19 mouse cellular contexts compared by ENCODE assay signal in genomic region chr19:53021537-53021936, GRCm38 (mm10). TPM values are rescaled to one million over a fixed set of nuclear protein-coding genes. Genes with fewer than 3 reads are reported as not detected.
DNase-seq lines count a peak whose midpoint lies in the region; ATAC-seq and TF ChIP-seq lines count a peak whose summit lies in the region.
"Had no signal": no experiment of that assay in that cellular context is flagged by ENCODE, and none has a peak within 500 bp of the region (broad histone marks: within the 10 kb centered on the region; RNA-seq: fewer than 3 reads in every experiment).

No protein-coding gene starts in this region.

- DNase-seq in hindbrain, embryonic 14.5 days (ENCODE audit: low spot score): no peak
- peak; percentile 70 for DNase-seq in 3T3-L1 (ENCODE audit: low read depth, low spot score)
- DNase-seq in ES-E14 (ENCODE audit: low read depth, low spot score): no peak
- no peak for DNase-seq in urinary bladder, postnatal 10 days (ENCODE audit: low spot score)
- no peak for DNase-seq in kidney, postnatal 4 days
- DNase-seq: adrenal gland, adult 8-10 months; cerebellum, adult 9-10 months; heart, postnatal 36 days; lung, postnatal 14 days; midbrain, embryonic 14.5 days; spleen, adult 18-20 months; thymus, postnatal 14 days had no signal

- no peak overlapping the region for H3K27ac ChIP-seq in hindbrain, embryonic 14.5 days
- H3K27ac ChIP-seq in hindbrain, embryonic 12.5 days: no peak overlapping the region
- peak overlapping the region; percentile 59 for H3K27ac ChIP-seq in ES-E14 (ENCODE audit: insufficient read depth, low read depth, low read length, poor library complexity, severe bottlenecking)
- peak overlapping the region; percentile 87 for H3K27ac ChIP-seq in intestine, embryonic 16.5 days (ENCODE audit: low read length)
- H3K27ac ChIP-seq: forebrain, embryonic 12.5 days; neural tube, embryonic 12.5 days had no signal

- in situ Hi-C loops in ES-E14 (cut with MboI; ENCODE audit: low sequenced_read_pairs in 2 of 2, unreplicated experiment in 2 of 2): no loop called here

- H3K9me3 ChIP-seq in hindbrain, embryonic 14.5 days (ENCODE audit: control insufficient read depth, low read length): no peaks in the 10 kb centered on the region
- no peaks in the 10 kb centered on the region for H3K9me3 ChIP-seq in hindbrain, embryonic 12.5 days (replicated peaks)
- H3K9me3 ChIP-seq in ES-E14 (ENCODE audit: control insufficient read depth, insufficient read depth, low read depth, low read length): no peaks in the 10 kb centered on the region
- no peaks in the 10 kb centered on the region for H3K9me3 ChIP-seq in intestine, embryonic 16.5 days (ENCODE audit: control insufficient read depth, low read length)
- H3K9me3 ChIP-seq: forebrain, embryonic 12.5 days; neural tube, embryonic 12.5 days had no signal

- no peak overlapping the region for H3K4me3 ChIP-seq in hindbrain, embryonic 14.5 days (replicated peaks; ENCODE audit: low read length)
- no peak overlapping the region for H3K4me3 ChIP-seq in hindbrain, embryonic 12.5 days
- H3K4me3 ChIP-seq in ES-E14 (ENCODE audit: insufficient read depth in 1 of 2, low read depth in 1 of 2, low read length in 2 of 2, poor library complexity in 1 of 2, severe bottlenecking in 1 of 2): no peak overlapping the region
- H3K4me3 ChIP-seq in intestine, embryonic 16.5 days (ENCODE audit: low read length): no peak overlapping the region
- H3K4me3 ChIP-seq: forebrain, embryonic 12.5 days; heart, adult 2 months; neural tube, embryonic 12.5 days had no signal

- ATAC-seq in hindbrain, embryonic 14.5 days (ENCODE audit: low FRiP score): 0 out of 2 replicates have a peak, but pooled peaks have one; percentile 27
- ATAC-seq in hindbrain, embryonic 12.5 days (ENCODE audit: low FRiP score): no peak
- ATAC-seq in intestine, embryonic 16.5 days: peak; percentile 49
- ATAC-seq in megakaryocyte, adult 5-6 weeks (ENCODE audit: poor library complexity, severe bottlenecking): no peak
- ATAC-seq: Patski had no signal

- 81% methylated on average over 10 of the region's 10 CpGs for WGBS in hindbrain, embryonic 14.5 days
- WGBS in hindbrain, embryonic 12.5 days: 77% methylated on average over 10 of the region's 10 CpGs
- WGBS in intestine, embryonic 16.5 days: 65% methylated on average over 10 of the region's 10 CpGs

- H3K4me2 ChIP-seq in hindbrain, embryonic 14.5 days (replicated peaks): no peak overlapping the region
- no peak overlapping the region for H3K4me2 ChIP-seq in hindbrain, embryonic 12.5 days (replicated peaks)
- H3K4me2 ChIP-seq in intestine, embryonic 16.5 days (ENCODE audit: low read depth, low read length): no peak overlapping the region
- H3K4me2 ChIP-seq: forebrain, embryonic 12.5 days; neural tube, embryonic 12.5 days had no signal

- no peak overlapping the region for H3K9ac ChIP-seq in hindbrain, embryonic 14.5 days
- no peak overlapping the region for H3K9ac ChIP-seq in hindbrain, embryonic 12.5 days
- H3K9ac ChIP-seq in ES-E14 (ENCODE audit: insufficient read depth, low read depth, low read length, poor library complexity, severe bottlenecking): peak overlapping the region; percentile 46; the same call in 1 of the 2 replicates
- H3K9ac ChIP-seq in intestine, embryonic 16.5 days (ENCODE audit: low read depth, low read length): peak overlapping the region; percentile 15; the same call in 1 of the 2 replicates
- H3K9ac ChIP-seq: forebrain, embryonic 12.5 days; neural tube, embryonic 12.5 days had no signal

- no peaks in the 10 kb centered on the region for H3K4me1 ChIP-seq in hindbrain, embryonic 14.5 days (replicated peaks; ENCODE audit: control insufficient read depth, insufficient read depth, low read length)
- H3K4me1 ChIP-seq in hindbrain, embryonic 12.5 days: no peaks in the 10 kb centered on the region; the same call in 1 of the 2 replicates
- peaks cover 11 to 32% of the 10 kb centered on the region in 2 experiments; a peak in 3 of 4 replicates for H3K4me1 ChIP-seq in ES-E14 (ENCODE audit: control insufficient read depth in 2 of 2, insufficient read depth in 2 of 2, low read length in 2 of 2, poor library complexity in 1 of 2)
- H3K4me1 ChIP-seq in intestine, embryonic 16.5 days (ENCODE audit: control insufficient read depth, insufficient read depth, low read length): peaks cover 35% of the 10 kb centered on the region
- H3K4me1 ChIP-seq: neural tube, embryonic 12.5 days had no signal

- H3K36me3 ChIP-seq in hindbrain, embryonic 14.5 days (replicated peaks; ENCODE audit: control insufficient read depth, insufficient read depth): peaks cover 27% of the 10 kb centered on the region
- H3K36me3 ChIP-seq in hindbrain, embryonic 12.5 days: peaks cover 34% of the 10 kb centered on the region
- H3K36me3 ChIP-seq in ES-E14 (ENCODE audit: control insufficient read depth, insufficient read depth, low read length, poor library complexity, severe bottlenecking): peaks cover 14% of the 10 kb centered on the region; the same call in 1 of the 2 replicates
- peaks cover 9% of the 10 kb centered on the region; the same call in 1 of the 2 replicates for H3K36me3 ChIP-seq in intestine, embryonic 16.5 days (ENCODE audit: control insufficient read depth, insufficient read depth, low read length)

- no peaks in the 10 kb centered on the region for H3K27me3 ChIP-seq in hindbrain, embryonic 14.5 days (ENCODE audit: control insufficient read depth, insufficient read depth, low read length)
- no peaks in the 10 kb centered on the region for H3K27me3 ChIP-seq in hindbrain, embryonic 12.5 days
- no peaks in the 10 kb centered on the region for H3K27me3 ChIP-seq in intestine, embryonic 16.5 days (replicated peaks; ENCODE audit: control insufficient read depth, insufficient read depth, low read length)
- H3K27me3 ChIP-seq: forebrain, embryonic 12.5 days; neural tube, embryonic 12.5 days; Patski had no signal

TF ChIP-seq in ES-E14, 5 proteins besides CTCF, POLR2A, EP300 and RAD21:
- TF ChIP-seq MAFK (IDR thresholded peaks at IDR 0.05; ENCODE audit: insufficient read depth, low read depth, low read length) (no peak), ZC3H11A (IDR thresholded peaks at IDR 0.05; ENCODE audit: borderline replicate concordance, low read depth, low read length) (0 out of 2 replicates have a peak, but pooled peaks have one; percentile 5)

RNA-seq across cellular contexts. Expression of gene Xpnpep1, which starts 18.5 kb away (rescaled TPM):
- 135 and 141 TPM in 2 replicates for polyA plus RNA-seq in hindbrain, embryonic 14.5 days (2014; fragmentation: Nextera tagmentation; extraction: Ambion mirVana)
- 159 and 166 TPM in 2 replicates for polyA plus RNA-seq in hindbrain, embryonic 12.5 days (2016; fragmentation: Nextera tagmentation; extraction: Ambion mirVana)
- 190 and 210 TPM in 2 replicates for total RNA-seq in ES-E14 (2012; rRNA removed)
- 231 and 264 TPM in 2 replicates for polyA plus RNA-seq in intestine, embryonic 16.5 days (2015; fragmentation: Nextera tagmentation; extraction: Ambion mirVana)
- total RNA-seq in megakaryocyte, adult 5-6 weeks (2015): 46.3 and 52.5 TPM in 2 replicates
- 57.8 and 60.2 TPM in 2 replicates for total RNA-seq in megakaryocyte, adult 5-6 weeks (2017)

Comparison
In these comparisons a context has a peak if more than half of its experiments do, and no peak if none do; other contexts are left out.
1. ATAC-seq: peak in hindbrain, embryonic 14.5 days (single experiment) and intestine, embryonic 16.5 days (single experiment); none in hindbrain, embryonic 12.5 days (single experiment) and megakaryocyte, adult 5-6 weeks (single experiment).
2. H3K27ac ChIP-seq: peak in ES-E14 (single experiment) and intestine, embryonic 16.5 days (single experiment); none in hindbrain, embryonic 14.5 days (single experiment) and hindbrain, embryonic 12.5 days (single experiment).
3. H3K9ac ChIP-seq: peak in ES-E14 (single experiment) and intestine, embryonic 16.5 days (single experiment); none in hindbrain, embryonic 14.5 days (single experiment) and hindbrain, embryonic 12.5 days (single experiment).